Mouse (Mus musculus) thymus, adult 2 months (tissue): ENCODE measurements around the gene Tcf21. TPM values are rescaled to one million over a fixed set of nuclear protein-coding genes. Genes with fewer than 3 reads are reported as not detected.

Experiments used
- DNase-seq: peaks from one replicate; pipeline ENCODE4 v3.0.0; 2021
- H3K27ac ChIP-seq: fragments of 200-500 bp; 2 replicates; pipeline ENCODE4 v1.5.1; 2012; ENCODE audit warnings: low read length, control low read depth; ENCODE audit not compliant: control insufficient read depth, insufficient read depth
- H3K27me3 ChIP-seq: fragments of 200-500 bp; 2 replicates; pipeline ENCODE4 v1.6.1; 2012; ENCODE audit warnings: mild to moderate bottlenecking, low read length, moderate library complexity, mixed read lengths; ENCODE audit not compliant: control insufficient read depth, insufficient read depth
- H3K36me3 ChIP-seq: fragments of 200-500 bp; 2 replicates; pipeline ENCODE4 v1.6.1; 2012; ENCODE audit warnings: mild to moderate bottlenecking, low read length, moderate library complexity; ENCODE audit not compliant: control insufficient read depth, insufficient read depth
- H3K4me1 ChIP-seq: fragments of 200-500 bp; replicated peaks from 2 replicates; pipeline ENCODE4 v1.6.1; 2012; ENCODE audit warnings: low read length; ENCODE audit not compliant: control insufficient read depth, insufficient read depth
- H3K4me3 ChIP-seq: fragments of 200-500 bp; 2 replicates; pipeline ENCODE4 v1.5.1; 2012; ENCODE audit warnings: mild to moderate bottlenecking, low read length, control low read depth, moderate library complexity; ENCODE audit not compliant: control insufficient read depth, insufficient read depth
- CTCF ChIP-seq: fragments of 200-500 bp; IDR thresholded peaks from 2 replicates; pipeline ENCODE4 v1.5.1; 2012; ENCODE audit warnings: mild to moderate bottlenecking, control low read depth, low read length, moderate library complexity, borderline replicate concordance; ENCODE audit not compliant: control insufficient read depth, poor library complexity, insufficient read depth; ENCODE audit errors: extremely low read depth
- POLR2A ChIP-seq: fragments of 200-500 bp; IDR thresholded peaks from 2 replicates; pipeline ENCODE4 v1.6.1; 2012; ENCODE audit warnings: mild to moderate bottlenecking, low read length, control low read depth, moderate library complexity; ENCODE audit not compliant: control insufficient read depth, poor library complexity, insufficient read depth; ENCODE audit errors: extremely low read depth
- whole genome bisulfite sequencing: fragments of 180-500 bp; shearing (Covaris S2); methylation state at CpG from one replicate; pipeline ENCODE4 v1.1.7; 2018; 5-methylcytosine and 5-hydroxymethylcytosine counted together
- polyA plus RNA-seq: library from polyadenylated mRNA; depleted of rRNA; stranded (reverse); fragments of >200 nt; gene quantifications from 2 replicates; pipeline ENCODE4 v1.2.3, GENCODE M21; 2012

Gene Tcf21
- polyA plus RNA-seq, 1 experiment = 2.4 TPM

- no peaks in the 10 kb centered on the region for H3K4me1 ChIP-seq
- TF ChIP-seq POLR2A = no peak
- no peak for TF ChIP-seq CTCF
- no peak overlapping the region for H3K4me3 ChIP-seq
- no peak for DNase-seq
- H3K36me3 ChIP-seq = no peaks in the 10 kb centered on the region
- no peak overlapping the region for H3K27ac ChIP-seq
- 22% methylated on average over 5 of the region's 5 CpGs for WGBS
- peaks cover 6% of the 10 kb centered on the region; the same call in 1 of the 2 replicates for H3K27me3 ChIP-seq
Observed at GRCm38 (mm10) chr10:22821709-22822108, 1.7 kb upstream of the Tcf21 start.

GRCm38 (mm10) chr10:22821267-22821666 is 1.3 kb upstream of the Tcf21 start:
- no peaks in the 10 kb centered on the region for H3K4me1 ChIP-seq
- H3K36me3 ChIP-seq = no peaks in the 10 kb centered on the region
- WGBS = 48% methylated on average over 1 of the region's 1 CpGs
- H3K27me3 ChIP-seq = peaks cover 6% of the 10 kb centered on the region; the same call in 1 of the 2 replicates
- no peak for DNase-seq
- no peak overlapping the region for H3K27ac ChIP-seq
- H3K4me3 ChIP-seq = no peak overlapping the region
- TF ChIP-seq POLR2A (no peak), CTCF (no peak)

GRCm38 (mm10) chr10:22820841-22821240 is 867 bp upstream of the Tcf21 start:
- TF ChIP-seq CTCF (no peak), POLR2A (no peak)
- Histone ChIP-seq H3K4me3 (no peak overlapping the region), H3K36me3 (no peaks in the 10 kb centered on the region), H3K4me1 (no peaks in the 10 kb centered on the region), H3K27ac (no peak overlapping the region), H3K27me3 (peaks cover 6% of the 10 kb centered on the region; the same call in 1 of the 2 replicates)
- WGBS = 57% methylated on average over 2 of the region's 2 CpGs
- DNase-seq = no peak

DNA sequence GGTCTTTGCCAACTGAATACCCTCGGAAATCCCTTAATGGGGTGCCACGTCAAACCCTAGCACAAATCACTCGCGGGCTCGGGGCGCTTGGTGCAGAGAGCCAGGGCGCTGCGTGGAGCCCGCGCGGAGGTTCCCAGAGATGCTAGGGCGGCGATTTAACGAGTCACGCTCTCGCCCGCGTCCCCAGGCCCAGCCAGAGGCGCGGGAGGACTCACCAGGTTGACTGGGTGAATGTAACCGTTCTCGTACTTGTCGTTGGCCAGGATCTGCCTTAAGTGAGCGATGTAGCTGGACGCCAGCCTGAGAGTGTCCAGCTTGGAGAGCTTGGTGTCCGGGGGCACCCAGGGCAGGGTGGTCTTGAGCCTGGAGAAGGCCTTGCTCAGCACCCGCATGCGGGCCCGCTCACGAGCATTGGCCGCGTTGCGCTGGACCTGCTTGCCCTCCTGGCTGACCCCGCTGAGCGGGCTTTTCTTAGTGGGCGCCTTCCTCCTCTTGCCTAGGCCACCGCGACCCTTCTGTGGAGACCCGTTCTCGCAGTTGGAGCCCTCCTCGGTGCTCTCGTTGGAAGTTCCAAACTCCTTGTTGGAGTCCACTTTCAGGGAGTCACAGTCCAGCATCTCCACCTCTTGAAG is 619 bp downstream of the Tcf21 start:
- H3K27ac ChIP-seq = no peak overlapping the region
- DNase-seq = no peak
- H3K4me1 ChIP-seq = no peaks in the 10 kb centered on the region
- TF ChIP-seq POLR2A (no peak), CTCF (no peak)
- no peak overlapping the region for H3K4me3 ChIP-seq
- 9% methylated on average over 42 of the region's 42 CpGs for WGBS
- peaks cover 6% of the 10 kb centered on the region; the same call in 1 of the 2 replicates for H3K27me3 ChIP-seq
- no peaks in the 10 kb centered on the region for H3K36me3 ChIP-seq

DNA sequence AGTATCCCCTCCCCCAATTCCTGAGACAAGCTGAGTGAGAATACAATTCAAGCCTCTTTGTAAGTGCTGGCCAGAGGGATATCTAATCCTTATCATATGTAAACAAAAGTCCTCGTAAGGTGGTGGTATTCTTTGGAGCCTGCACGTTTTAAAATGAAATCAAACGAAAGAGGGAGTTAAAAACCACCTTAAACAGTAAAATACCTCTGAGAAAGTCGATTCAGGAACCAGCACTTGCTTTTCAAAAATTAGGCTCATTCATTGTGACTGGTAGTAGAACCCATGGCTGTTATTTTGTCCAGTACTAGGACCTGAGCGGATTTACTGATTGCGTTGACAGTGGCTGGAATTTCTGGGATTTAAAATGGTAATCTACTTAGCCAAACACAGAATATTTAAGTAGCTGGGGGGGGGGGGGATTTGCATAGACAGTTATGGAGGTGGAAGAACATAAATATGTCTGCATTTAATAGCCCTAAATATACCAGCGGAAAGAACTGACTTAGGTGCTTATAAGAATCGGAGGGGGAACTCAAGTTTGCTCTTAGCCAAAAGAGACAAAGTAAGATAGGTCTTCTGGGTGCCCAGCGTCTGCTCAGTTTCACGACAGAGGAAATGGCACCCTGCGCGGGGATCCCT is 1.3 kb downstream of the Tcf21 start:
- H3K36me3 ChIP-seq = no peaks in the 10 kb centered on the region
- H3K27me3 ChIP-seq = peaks cover 6% of the 10 kb centered on the region; the same call in 1 of the 2 replicates
- H3K4me1 ChIP-seq = no peaks in the 10 kb centered on the region
- DNase-seq = no peak
- H3K4me3 ChIP-seq = no peak overlapping the region
- WGBS = 10% methylated on average over 12 of the region's 12 CpGs
- H3K27ac ChIP-seq = no peak overlapping the region
- TF ChIP-seq CTCF (no peak), POLR2A (no peak)

- DNase-seq = no peak
- Histone ChIP-seq H3K4me1 (no peaks in the 10 kb centered on the region), H3K4me3 (no peak overlapping the region), H3K27me3 (peaks cover 10% of the 10 kb centered on the region; the same call in 1 of the 2 replicates), H3K36me3 (no peaks in the 10 kb centered on the region), H3K27ac (no peak overlapping the region)
- WGBS = 15% methylated on average over 4 of the region's 4 CpGs
- TF ChIP-seq POLR2A = no peak
- no peak for TF ChIP-seq CTCF
Observed at GRCm38 (mm10) chr10:22817976-22818375, 2.0 kb downstream of the Tcf21 start.
